Mouse (Mus musculus) kidney, adult 2 months (tissue): Measurements from ENCODE around the gene Btg2.

Experiments
- CTCF ChIP-seq: fragments of 200-500 bp; conservative IDR thresholded peaks from 2 replicates; pipeline ENCODE4 v1.5.1; 2011; ENCODE audit warnings: low read depth, mild to moderate bottlenecking, control low read depth, low read length, moderate library complexity, mixed read lengths; ENCODE audit not compliant: insufficient read depth, insufficient read length
- POLR2A ChIP-seq: fragments of 200-500 bp; IDR thresholded peaks from one replicate; pipeline ENCODE4 v1.6.1; 2011; ENCODE audit warnings: low read depth, low read length, control low read depth

DNA sequence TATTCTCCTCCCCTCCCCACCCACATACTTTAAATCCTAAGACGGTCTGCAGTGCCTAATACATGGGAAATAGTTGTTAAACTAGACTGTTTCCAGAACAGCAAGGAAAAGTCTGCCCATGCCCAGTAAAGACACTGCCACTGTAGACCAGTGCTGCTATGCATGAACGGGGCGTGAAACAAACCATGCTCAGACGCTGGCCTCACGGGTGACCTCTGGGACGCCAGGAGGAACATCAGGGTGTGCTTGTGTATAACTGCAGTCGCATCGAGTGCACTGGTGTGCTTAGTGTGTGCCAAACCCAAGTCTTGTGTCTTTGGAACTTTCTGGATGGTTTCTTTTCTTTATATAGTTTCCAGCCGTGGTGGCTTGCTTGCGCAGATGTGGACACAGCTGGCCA is 4.3 kb downstream of the Btg2 start:
- TF ChIP-seq CTCF (no peak), POLR2A (no peak)
